Mouse (Mus musculus): ENCODE data around the gene Pdlim3. TPM values are rescaled to one million over a fixed set of nuclear protein-coding genes. Genes with fewer than 3 reads are reported as not detected.

Gene Pdlim3
- polyA plus RNA-seq, 1 experiment from 2014 or later: 8.3 TPM

Other genes starting within 250 kb of the Pdlim3 start
- not detected in 2 replicates for gene Ccdc110, start 49.2 kb downstream of the Pdlim3 start, polyA plus RNA-seq (2014; fragmentation: Nextera tagmentation; extraction: Ambion mirVana)
- 2.0 and 2.2 TPM in 2 replicates for gene 1700029J07Rik, start 89.8 kb downstream of the Pdlim3 start, polyA plus RNA-seq (2014; fragmentation: Nextera tagmentation; extraction: Ambion mirVana)
- gene Ufsp2, start 90.1 kb downstream of the Pdlim3 start, polyA plus RNA-seq (2014; fragmentation: Nextera tagmentation; extraction: Ambion mirVana): 67.1 and 71.1 TPM in 2 replicates
- 0.29 and 0.40 TPM in 2 replicates for gene Lrp2bp, start 113.8 kb downstream of the Pdlim3 start, polyA plus RNA-seq (2014; fragmentation: Nextera tagmentation; extraction: Ambion mirVana)
- gene Ankrd37, start 120.2 kb downstream of the Pdlim3 start, polyA plus RNA-seq (2014; fragmentation: Nextera tagmentation; extraction: Ambion mirVana): 17.6 and 19.9 TPM in 2 replicates

Data from liver, embryonic 11.5 days (tissue).